Mouse (Mus musculus) frontal cortex, postnatal 14 days (tissue): Measurements from ENCODE around the gene Tac4.

Source experiments
- DNase-seq, 2 experiments: peaks; one replicate each; pipeline ENCODE4 v3.0.0; 2022; ENCODE audit warnings: low spot score in 2 of 2

Gene Tac4

DNA sequence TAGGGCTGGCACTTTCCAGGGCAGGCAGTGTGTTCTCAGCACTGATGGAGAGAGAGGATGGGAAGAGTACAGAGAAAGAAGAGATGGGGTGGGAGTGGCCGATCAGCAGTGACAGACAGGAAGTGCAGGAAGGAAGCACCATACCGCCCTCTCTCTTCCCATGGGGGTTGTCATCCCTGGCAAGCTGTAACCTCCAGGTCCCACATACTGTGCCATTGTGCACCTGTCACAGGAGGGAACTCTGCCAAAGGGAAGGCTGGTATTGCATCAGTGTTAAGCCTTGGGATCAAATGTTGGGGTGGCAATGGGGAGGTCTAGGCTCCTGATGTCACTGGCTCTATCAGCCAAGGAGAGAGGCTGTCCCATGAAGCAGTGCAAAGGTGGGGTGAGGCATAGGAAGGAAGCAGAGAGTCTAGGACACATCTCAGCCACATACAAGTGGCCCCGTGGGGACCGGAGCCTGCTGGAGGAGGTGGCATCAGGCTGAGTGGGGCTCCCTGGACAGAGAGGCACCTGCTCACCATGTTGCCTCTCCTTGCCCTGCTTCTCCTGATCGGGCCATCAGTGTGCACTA lies at the start of gene Tac4:
Gene Tac4 (plus strand): TSS at position 352 of the 574 bp plus-strand sequence.
- DNase-seq, result no peak

DNA sequence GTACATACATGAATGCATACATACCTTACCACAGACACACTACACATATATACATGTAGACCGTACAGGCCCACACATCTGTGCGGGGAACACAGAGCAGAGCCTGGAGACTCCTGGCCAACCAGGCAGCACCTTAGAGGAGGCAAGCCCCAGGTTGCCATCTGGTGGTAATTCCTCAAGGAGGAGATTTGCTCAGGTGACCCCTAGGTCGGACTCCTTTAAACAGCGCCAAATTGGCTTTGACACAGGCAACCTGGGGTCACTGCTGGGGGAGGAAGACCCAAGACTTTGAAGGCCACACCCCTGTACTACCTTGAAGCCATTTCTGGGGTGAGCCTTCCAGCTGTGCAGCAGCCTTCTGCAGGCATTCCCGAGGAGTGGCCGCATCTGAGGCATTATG lies 47.7 kb upstream of the Tac4 start:
- no peak for DNase-seq

DNA sequence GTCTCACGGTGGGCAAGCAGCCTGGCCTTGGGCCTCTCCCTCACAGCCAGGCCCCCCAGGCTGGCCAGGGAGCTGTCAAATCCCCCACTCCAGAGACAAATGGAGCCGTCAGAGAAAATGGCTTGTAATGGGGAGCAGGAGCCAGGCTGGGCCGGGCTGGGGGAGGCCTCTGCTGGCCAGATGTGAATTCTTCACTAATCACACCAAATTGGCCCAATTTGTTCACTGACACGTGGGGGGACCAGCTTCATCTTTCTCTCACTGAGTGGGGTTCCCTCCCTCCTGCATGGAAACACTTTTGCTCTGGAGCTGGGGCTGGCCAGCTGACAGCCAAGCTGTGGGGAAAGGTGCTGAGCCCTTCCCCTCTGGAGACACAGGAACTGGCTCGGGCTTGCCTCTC lies 47.0 kb upstream of the Tac4 start:
- DNase-seq, result no peak

DNA sequence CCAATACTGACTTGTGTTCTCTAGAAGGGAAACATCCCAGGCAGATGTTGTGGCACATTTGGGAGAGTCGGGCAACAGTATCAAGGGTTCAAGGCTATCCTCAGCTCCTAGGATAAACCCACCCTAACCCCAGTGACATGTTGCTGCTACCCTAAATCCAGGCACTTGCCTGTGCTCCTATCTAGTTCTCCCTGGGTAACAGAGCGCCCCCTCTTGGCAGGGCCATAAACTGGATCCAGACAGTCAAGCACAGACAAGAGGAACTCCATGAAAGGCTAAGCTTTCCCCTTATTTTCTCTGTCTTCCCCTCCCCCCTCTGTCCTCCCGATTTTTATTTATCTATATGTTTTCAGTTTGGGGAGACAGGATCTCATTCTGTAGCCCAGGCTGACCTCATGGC lies 45.1 kb upstream of the Tac4 start:
- no peak for DNase-seq

DNA sequence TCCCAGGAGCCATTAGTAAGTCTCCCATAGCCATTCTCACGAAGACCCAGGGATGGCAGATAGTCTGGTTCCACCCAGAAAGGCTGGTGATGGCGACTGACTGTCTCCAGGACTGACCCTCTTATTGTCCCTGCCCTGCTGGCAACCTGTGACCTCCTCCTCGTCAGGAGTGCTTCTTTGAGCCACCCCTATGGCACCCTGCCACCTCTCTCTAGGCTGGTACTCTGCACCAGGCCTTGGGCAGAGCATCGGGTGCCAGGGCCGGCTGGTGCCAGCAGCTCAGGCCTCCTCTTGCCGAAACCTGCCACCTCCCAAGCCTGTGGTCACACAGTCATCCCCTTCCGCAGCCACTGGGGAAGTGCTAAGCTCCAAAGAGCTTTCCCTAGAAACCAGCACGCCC lies 42.2 kb upstream of the Tac4 start:
- no peak for DNase-seq

DNA sequence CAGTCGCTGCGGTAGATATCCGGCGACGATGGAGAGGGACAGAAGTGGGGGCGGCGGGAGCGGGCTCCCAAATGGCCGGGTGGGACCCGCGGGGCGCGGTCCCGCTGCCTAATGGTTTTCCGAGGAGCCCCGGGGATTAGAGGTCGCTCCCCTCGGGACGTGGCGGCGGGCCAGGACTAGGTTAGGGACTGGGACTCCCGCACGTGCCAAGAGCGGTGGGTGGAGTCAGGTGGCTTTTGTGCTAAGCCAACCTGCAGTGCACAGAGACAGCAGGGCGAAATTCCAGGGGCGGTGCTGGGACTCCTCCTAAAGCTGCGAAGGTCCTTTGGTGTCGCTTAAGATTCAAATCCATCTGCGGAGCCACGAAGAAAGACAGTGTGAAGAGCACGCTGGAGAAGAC lies 37.9 kb upstream of the Tac4 start:
- no peak for DNase-seq

DNA sequence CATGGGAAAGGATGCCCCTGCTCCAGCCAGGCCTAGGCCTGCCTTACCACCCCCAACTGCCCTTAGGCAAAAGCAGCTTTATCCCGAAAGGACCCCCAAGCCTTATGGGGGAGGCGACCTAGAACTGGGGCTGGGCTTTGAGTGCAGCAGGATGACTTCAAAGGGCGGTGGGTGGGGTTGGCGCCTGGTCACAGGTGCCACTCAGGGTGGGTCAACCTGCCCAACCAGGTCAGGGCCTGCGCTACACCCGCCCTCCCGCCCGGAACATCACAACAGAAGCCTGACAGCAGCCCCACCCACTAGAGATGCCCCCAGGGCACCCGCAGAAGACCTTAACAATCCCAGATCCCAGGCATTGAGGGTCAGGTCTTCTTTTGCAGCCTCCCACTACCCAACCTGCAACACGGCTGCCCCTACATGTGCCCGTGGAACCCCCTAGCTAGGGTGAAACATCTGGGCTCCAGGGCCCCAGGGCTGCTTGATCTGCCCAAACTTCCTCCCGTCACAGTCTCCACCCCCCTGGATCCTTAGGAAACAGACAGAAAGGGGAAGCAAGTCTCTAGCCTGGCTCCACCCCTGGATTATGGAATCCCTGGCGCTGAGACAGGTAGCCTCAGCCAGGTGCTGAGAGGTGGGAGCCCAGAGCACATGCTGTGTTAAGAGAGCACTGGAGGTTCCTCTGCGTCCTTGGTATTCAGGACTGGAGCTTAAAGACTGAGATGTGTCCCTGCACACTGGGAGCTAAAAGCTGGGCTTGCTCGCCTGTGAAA lies 37.0 kb upstream of the Tac4 start:
- no peak for DNase-seq

DNA sequence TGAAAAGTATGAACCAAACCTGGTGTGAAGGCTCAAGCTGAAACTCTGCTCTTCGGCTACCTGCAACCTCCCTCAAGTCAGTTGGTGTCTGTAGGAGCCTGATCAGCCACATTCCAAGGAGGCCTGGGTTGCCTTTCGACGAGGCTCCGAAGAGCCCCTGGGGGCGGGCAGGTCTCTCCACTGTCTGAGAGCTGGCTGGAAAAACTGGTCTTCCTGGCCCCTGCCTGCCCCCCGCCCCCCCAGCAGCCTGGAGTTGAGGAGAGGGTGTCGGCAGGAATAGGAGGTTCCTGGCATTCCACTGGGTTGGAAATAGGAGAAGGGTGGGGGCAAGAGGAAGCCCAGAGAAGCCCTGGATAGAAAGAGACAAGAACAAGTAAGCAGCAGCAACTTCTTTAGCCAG lies 35.9 kb upstream of the Tac4 start:
- DNase-seq, result no peak

DNA sequence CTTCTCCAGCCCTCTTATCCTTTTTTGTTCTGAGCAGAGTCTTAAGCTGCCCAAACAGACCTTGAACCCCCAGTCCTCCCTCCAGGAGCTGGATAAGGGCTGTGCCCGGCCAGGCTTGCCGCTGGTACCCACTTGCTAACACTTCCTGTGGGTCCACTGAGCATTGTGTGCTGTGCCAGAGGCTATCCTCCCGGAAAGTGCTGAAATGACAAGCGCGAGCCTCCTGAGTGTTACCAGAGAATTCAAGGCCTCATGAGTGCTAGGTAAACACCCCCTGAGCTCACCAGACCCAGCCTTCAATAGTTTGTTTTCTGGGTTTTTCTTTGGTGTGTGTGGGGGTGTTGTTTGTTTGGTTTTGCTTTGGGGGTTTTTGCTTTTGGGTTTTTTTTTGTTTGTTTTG lies 33.9 kb upstream of the Tac4 start:
- DNase-seq, result no peak

DNA sequence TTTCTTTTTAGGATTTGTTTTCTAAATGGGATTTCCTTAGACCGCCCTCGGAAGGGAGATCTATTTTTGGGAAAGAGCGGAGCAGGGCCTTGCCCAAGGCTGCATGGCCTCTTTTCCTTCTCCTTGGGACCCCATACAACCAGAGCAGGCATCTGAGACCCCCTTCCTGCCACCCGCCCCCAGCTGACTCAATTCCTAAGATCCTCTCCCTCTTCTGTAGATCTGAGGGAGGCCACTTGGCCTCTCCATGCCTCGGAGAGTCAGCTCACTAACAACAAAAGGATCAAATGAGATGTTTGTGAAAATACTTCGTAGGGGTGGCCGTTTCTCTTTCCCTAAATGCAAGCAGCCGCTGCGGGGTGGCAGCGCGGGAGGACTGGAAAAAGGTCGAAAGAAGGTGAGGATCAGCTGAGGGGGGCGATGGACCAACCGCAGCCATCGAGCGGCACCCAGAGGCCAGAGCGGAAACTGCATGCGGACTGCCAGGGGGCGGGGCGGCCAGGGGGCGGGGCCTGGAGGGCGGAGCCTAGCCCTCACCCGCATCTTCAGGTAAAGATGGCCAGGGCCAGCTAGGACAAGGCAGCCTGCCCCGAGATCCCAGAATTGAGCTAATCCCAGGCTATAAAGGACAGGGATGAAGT lies 29.5 kb upstream of the Tac4 start:
- peak; percentile 22 to 60 for DNase-seq

DNA sequence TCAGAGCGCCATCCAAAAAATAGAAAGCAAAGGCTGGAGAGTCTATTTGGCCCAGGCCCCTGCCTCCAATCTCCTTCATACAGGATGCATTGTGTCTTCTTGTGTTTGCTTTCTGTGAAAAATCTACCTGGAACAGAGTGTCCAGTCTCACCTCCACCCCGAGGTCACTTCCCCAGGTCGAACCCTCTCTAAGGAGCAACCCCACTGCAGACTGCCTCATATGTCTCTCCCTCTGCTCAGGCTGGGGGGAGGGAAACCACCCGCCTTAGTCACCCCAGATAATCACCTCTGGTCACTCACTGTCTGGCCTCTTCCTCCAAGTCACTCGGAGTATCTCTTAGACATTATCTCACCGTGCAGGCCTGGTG lies 29.0 kb upstream of the Tac4 start:
- DNase-seq, result no peak

DNA sequence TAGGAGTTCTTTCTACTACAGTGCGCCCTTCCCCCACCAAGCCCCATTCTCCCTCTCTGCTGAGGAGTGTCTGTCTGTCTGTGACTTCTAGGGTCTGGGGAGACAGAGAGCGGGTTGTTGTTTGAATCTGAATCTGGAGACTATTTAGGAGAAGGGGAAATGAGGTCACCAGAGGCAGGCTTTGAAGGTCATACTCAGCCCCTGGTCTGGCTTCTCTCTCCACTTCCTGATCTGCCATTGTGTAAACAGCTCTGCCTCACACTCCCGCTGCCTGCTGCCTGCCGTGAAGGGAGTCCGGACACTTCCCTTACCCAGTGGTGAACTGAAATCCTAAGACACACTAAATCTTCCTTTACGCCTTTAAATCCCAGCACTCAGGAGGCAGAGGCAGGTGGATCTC lies 22.9 kb upstream of the Tac4 start:
- DNase-seq, result no peak

DNA sequence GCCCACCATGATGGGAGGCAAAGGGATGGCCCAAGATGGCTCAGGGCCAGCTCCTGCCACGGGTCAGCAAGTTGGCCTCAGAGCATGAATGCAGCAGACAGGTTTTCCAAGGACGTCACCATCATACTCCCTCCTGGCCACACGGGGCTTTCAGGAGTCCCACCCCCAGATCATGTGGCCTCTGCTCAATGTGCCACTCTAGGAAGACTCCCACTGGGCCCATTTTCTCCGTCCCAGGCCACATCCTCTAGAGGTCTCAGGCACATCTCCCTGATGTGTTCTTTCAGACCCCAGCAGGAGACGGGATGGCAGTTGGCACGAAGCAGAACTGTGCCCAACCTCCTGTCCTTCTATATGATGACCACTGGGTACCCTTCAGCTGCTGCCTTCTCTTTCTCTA lies 18.7 kb upstream of the Tac4 start:
- no peak for DNase-seq

DNA sequence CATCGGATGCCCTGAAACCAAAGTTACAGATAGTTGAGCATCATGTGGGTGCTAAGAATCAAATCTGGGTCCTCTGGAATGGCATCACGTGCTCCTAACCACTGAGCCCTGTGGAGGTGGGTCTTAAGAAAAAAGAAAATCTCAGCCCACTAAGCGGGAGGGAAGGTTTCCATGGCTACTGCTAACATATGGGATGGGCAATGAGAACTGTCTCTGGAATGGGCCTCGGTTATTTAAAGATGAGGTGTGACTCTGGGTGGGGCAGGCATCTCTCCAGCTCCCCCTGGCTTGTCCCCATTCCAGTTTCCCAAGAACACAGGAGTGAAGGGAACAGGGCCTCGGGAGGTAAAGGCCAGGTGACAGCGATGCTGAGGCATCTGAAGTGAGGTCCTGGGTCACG lies 15.9 kb upstream of the Tac4 start:
- no peak for DNase-seq

DNA sequence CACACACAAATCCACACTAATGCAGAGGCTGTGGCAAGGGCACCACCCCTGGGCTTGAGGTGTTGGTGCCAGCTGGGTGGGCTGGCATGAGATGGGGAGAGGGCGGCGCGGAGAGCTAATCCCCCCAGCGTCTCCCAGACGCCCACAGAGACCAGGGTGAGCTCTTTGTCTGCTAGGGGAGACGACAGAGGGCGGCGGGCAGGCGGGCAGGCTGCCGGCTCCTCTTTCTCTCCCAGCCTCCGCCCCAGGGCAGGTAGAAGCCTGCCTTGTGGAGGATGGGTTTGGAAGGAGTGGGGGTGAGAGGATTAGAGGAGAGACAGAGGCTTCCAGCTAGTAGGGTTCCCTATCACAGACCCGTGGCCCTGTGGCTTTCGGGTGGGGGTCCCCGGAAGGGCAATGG lies 14.3 kb upstream of the Tac4 start:
- no peak for DNase-seq

DNA sequence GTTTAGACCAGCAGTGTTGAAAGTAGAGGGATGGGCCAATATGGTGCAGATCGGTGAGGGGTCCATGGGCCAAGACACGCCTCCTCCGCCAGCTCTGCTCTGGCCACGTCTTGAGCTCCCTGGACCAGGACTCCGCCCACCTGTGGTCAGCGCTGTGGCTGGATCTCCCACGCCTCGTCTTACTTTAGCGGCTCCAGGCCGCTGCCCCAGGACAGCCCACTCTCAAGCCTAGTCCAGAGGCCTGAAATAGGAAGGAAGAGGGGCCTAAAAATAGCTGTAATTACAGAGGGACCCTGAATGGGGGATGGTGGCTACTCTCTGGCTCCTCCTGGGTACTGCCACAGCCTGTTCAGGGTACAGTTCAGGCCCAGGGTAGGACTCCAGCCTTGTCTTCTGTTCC lies 11.2 kb upstream of the Tac4 start:
- no peak for DNase-seq

DNA sequence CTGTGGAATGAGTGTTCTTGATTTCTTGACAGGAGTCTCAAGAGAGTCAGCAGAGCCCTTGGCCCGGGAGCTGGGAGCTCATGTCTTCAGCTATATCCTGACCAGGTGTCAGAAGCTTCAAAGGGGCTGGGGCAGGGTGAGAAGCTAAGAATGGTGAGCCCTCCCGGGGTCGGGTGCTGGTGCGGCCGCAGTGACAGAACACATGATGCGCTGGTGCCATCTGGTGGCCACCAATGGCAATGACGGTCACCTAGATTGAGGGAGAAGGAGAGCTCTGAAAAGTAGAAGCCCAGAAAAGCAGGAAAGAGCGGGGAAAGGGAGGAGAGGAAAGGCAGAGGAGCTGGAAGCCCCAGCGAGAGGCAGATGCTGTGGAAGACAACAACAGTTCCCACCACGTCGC lies 10.0 kb upstream of the Tac4 start:
- DNase-seq, result peak; percentile 43 to 74

DNA sequence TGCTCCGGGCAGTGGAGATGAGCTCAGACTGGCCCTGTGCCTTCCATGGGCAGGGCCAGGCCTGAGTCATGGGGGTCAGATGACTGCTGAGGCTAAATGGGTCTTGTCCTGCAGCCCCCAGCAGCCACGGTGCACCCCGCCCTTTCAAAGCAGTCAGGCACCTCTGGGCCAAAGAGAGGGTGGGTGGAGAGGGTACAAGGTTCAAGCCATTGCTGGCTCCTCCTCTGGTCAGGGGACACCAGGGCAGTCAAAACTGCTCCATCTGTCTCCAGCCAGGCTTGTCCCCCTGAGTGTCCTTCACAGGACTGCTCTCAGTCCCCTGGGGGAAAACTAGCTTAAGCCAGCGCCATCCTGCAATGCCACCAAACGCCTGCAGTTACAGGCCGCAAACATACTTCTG lies 9.2 kb upstream of the Tac4 start:
- DNase-seq, result no peak

DNA sequence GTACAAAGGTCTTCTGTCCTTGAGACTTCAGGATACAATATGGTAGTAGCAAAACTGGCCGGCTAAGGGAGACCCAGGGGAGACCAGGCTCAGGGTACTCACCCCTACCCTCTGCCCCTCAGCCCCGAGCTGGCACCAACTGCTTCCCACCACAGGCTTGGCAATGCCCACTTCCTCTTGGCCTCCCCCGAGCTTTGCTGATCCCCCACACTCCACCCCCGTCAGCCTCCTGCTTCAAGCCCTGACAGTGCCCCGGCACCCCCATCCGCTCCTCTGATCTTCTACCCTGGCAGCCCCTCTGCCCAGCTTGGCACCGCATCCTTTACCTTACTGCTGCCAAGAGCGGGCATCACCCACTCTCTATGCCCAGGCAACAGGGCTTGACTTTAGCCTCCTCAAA lies 7.2 kb upstream of the Tac4 start:
- DNase-seq, result no peak

DNA sequence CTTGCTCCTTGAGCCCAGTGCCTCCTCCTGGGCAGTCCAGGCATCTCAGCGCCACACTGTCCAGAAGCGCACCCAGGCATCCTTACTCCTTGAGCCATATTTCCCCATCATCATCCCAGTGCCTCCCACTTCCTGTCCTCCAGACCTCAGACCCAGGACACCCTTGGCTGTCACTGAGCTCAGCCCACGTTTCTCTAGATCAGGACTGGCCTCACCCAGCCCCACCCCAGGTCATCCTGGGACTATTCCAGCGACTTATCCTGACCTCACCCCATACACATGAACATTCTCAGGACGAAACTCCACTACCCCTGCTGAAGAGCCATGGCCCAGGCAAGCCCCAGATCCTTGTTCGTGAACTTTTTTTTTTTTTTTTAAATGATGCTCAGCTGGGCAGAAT lies 5.6 kb upstream of the Tac4 start:
- DNase-seq, result no peak

DNA sequence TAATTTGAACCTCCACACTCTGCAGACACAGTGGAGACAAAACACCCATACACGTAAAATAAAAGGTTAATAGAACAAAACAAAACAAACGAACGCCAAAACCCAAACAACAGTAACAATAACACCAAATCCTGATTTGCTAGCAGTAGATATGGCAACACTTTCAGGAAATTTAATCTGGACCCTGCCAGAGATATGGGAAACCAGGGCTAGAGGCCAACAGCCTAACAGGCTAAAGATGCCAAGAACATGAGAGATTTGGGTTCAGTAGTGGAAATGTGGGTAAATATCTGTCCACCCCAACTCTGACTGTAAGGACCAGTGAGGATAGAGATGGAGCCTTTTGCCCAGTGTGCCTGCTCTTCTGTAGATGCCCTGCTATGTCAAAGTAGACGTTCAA lies 3.4 kb upstream of the Tac4 start:
- DNase-seq, result no peak

DNA sequence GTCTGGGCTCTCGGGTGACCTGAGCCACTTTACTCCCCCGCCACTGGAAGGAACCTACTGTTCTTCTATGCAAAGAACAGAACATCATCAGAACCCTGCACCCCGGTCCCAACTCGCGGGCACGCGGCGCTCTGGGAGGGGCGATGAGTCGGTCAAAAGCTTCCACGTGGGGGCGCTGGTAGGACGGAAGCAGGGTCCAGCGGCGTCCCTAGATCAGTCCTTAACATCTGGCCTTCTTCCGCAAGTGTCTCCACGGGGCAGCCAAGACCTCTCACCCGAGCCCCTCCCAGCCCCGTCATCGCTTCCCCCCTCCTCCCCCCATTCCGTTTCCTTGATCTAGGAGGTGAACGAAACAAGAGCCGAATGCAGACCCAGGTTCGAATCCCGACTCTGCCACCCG lies 2.8 kb upstream of the Tac4 start:
- DNase-seq, result peak; percentile 54 to 58

DNA sequence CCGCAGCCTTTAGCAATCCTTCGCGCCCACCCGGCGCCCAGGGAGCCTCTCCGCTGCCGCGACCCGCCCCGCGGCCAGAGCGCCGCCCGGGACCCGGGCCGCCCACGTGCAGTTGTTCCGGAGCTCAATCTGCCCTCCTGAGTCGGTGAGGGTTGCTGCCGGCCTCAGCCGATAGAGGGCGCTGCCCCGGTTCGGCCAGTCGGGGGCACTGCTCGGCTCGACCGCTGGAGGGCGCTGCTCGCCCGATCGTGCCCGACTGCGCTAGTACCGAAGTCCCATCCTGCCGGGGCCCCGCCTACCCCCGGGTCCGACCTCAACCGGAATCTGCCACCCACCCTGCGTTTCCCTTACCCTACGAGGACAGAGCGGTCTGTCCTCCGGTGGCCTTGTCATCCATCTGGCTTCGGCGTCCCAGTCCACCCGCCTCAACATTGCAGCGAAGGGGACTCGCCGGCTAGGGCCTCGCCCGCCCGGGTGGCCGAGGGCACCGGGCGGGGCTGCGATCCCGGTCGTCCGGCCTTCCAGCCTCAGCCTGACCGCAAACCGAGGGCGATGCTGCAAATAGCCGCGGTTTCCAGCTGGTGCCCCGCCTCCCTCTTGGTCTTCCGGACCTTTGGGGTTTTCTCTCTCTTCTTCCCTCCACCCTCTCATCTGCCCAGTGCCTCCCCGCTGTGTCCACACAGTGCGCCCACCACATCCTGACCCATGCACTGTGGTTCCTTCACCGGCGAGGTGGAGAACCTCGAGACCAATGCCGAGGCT lies 2.1 kb upstream of the Tac4 start:
- peak; percentile 72 to 82 for DNase-seq
